Mouse (Mus musculus) Patski (cell line): ENCODE measurements at regions not wholly inside any gene's neighbourhood (a gene's known extent, or its start where the extent isn't known, plus 50 kb on each side); places are given as distances from the start of the nearest gene placed in this dataset.

Source experiments
- ATAC-seq: fragments of 100-300 bp; one replicate; pipeline ENCODE4 v1.8.0; 2021
- CTCF ChIA-PET: fragments of 350-600 bp; sonication (Branson Sonifier 250); formaldehyde crosslinking; loops from one replicate; lab custom pipeline; 2022; ENCODE audit warnings: inconsistent platforms; lab: Charles Lee
- POLR2A ChIA-PET: fragments of 350-600 bp; sonication (Branson Sonifier 250); formaldehyde crosslinking; loops from one replicate; lab custom pipeline; 2022; ENCODE audit warnings: antibody characterized with exemption, inconsistent platforms; lab: Charles Lee
- DNase-seq: peaks from one replicate; pipeline ENCODE4 v3.0.0-alpha.2; 2011; ENCODE audit warnings: low read depth, low spot score
- H3K27me3 ChIP-seq: fragments of 371-371 bp; one replicate; pipeline ENCODE4 v1.5.1; 2021
- CTCF ChIP-seq: fragments of 100-300 bp; IDR thresholded peaks from one replicate; pipeline ENCODE4 v1.5.1; 2021
- in situ Hi-C: fragments of 300-500 bp; cut with MboI; formaldehyde crosslinking; loops from 3 replicates; pipeline ENCODE4 v1.11.1; 2018; ENCODE audit warnings: low pct_unique_long_range_greater_than_20kb, mixed read lengths

- CTCF ChIA-PET: no interaction called here
- no peaks in the 10 kb centered on the region for H3K27me3 ChIP-seq
- POLR2A ChIA-PET: no interaction called here
- in situ Hi-C loops: no loop called here
- DNase-seq (no peak), ATAC-seq (no peak)
- no peak for TF ChIP-seq CTCF
Observed at GRCm38 (mm10) chr4:72331882-72332281, 131.2 kb upstream of the Tle1 start.

GRCm38 (mm10) chr4:72329026-72329390, 128.3 kb upstream of the Tle1 start:
- in situ Hi-C loops: no loop called here
- POLR2A ChIA-PET: no interaction called here
- H3K27me3 ChIP-seq: no peaks in the 10 kb centered on the region
- no peak for ATAC-seq
- DNase-seq: no peak
- no peak for TF ChIP-seq CTCF
- CTCF ChIA-PET: no interaction called here

- no peak for TF ChIP-seq CTCF
- CTCF ChIA-PET: no interaction called here
Observed at GRCm38 (mm10) chr4:72328282-72329025, 127.7 kb upstream of the Tle1 start.

DNA sequence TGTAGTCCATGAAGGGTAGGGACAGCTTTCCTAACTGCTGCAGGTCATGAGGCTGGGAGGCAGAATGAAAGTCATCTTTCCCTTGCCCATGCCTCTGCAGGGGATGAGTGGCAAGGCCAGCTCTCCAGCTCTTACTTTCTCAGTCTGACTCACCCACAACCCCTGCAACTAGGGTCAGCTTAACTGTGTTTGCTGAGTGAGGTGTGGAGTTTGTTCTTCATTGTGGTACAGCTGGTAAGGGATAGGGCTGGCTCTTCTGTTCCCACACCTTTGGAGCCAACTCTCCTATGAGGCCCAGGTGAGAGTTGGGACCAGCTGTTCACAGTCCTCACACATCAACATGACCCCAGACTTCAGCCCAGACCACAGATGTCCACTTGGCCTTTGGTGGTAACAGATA, 124.2 kb upstream of the Tle1 start:
- CTCF ChIA-PET: no interaction called here
- H3K27me3 ChIP-seq: no peaks in the 10 kb centered on the region
- ATAC-seq (no peak), DNase-seq (no peak)
- TF ChIP-seq CTCF: no peak
- in situ Hi-C loops: no loop called here
- POLR2A ChIA-PET: interaction anchor here (0.7 kb wide), 1 partner anchor 21 kb away, joined by 3 read pairs; no protein-coding TSS in a partner anchor

More at GRCm38 (mm10) chr4:72328282-72329025, 127.7 kb upstream of the Tle1 start:
- ATAC-seq (no peak), DNase-seq (no peak)
- no peaks in the 10 kb centered on the region for H3K27me3 ChIP-seq
- POLR2A ChIA-PET: no interaction called here
- in situ Hi-C loops: no loop called here

GRCm38 (mm10) chr4:72285112-72285675, 84.5 kb upstream of the Tle1 start:
- in situ Hi-C loops: no loop called here
- POLR2A ChIA-PET: no interaction called here
- ATAC-seq (no peak), DNase-seq (no peak)
- no peaks in the 10 kb centered on the region for H3K27me3 ChIP-seq
- no peak for TF ChIP-seq CTCF
- CTCF ChIA-PET: no interaction called here

DNA sequence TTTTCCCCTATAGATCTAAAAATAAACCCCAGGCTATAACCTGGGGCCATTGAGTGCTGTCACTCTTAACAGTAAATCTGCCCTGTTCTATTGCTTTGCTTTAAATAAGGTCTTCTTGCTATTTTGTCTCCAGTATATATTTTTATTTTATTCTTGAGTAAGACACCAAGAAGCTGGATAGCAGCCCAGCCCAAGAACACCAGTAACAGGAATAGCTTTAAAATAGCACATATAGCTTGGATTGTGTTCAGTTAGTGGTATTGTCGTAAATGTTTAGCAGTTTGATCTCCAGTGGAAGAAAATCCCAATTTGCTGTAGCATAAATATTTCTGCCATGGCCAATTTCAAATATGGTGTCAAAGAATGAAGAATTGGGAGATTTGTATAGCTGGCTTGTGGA, 49.8 kb upstream of the Tle1 start:
- in situ Hi-C loops: no loop called here
- ATAC-seq (no peak), DNase-seq (no peak)
- ChIA-PET CTCF (no interaction called here), POLR2A (no interaction called here)
- no peaks in the 10 kb centered on the region for H3K27me3 ChIP-seq
- TF ChIP-seq CTCF: no peak
